Comparison of ENCODE assay signal across 8 mouse cellular contexts in genomic region chr5:115531671-115532270, GRCm38 (mm10). TPM values are rescaled to one million over a fixed set of nuclear protein-coding genes. Genes with fewer than 3 reads are reported as not detected.
DNase-seq lines count a peak whose midpoint lies in the region; ATAC-seq and TF ChIP-seq lines count a peak whose summit lies in the region.

No protein-coding gene starts in this region.

- peaks cover 23% of the 10 kb centered on the region for H3K36me3 ChIP-seq in megakaryocyte, embryonic 14.5 days (replicated peaks; ENCODE audit: low read length)
- H3K36me3 ChIP-seq in forebrain, postnatal 0 days (ENCODE audit: insufficient read depth): no peaks in the 10 kb centered on the region
- H3K36me3 ChIP-seq in hindbrain, embryonic 15.5 days: no peaks in the 10 kb centered on the region
- 0 out of 2 replicates have a peak, but pooled peaks cover 5% of the 10 kb centered on the region for H3K36me3 ChIP-seq in limb, embryonic 10.5 days
- no peaks in the 10 kb centered on the region for H3K36me3 ChIP-seq in midbrain, embryonic 14.5 days (ENCODE audit: control insufficient read depth, insufficient read depth, low read length)

- 41% methylated on average over 18 of the region's 18 CpGs for WGBS in forebrain, postnatal 0 days
- 37% methylated on average over 18 of the region's 18 CpGs for WGBS in hindbrain, embryonic 15.5 days
- 46% methylated on average over 18 of the region's 18 CpGs for WGBS in limb, embryonic 10.5 days
- 58% methylated on average over 18 of the region's 18 CpGs for WGBS in midbrain, embryonic 14.5 days

- H3K4me3 ChIP-seq in megakaryocyte, embryonic 14.5 days (replicated peaks): peak overlapping the region; percentile 88
- H3K4me3 ChIP-seq in forebrain, postnatal 0 days (ENCODE audit: low read depth, low read length): no peak overlapping the region
- no peak overlapping the region for H3K4me3 ChIP-seq in hindbrain, embryonic 15.5 days
- H3K4me3 ChIP-seq in limb, embryonic 10.5 days: no peak overlapping the region
- H3K4me3 ChIP-seq in midbrain, embryonic 14.5 days (replicated peaks; ENCODE audit: low read depth, low read length): no peak overlapping the region

- peak overlapping the region; percentile 9 for H3K27ac ChIP-seq in forebrain, postnatal 0 days (ENCODE audit: low read depth, low read length)
- peak overlapping the region; percentile 52 for H3K27ac ChIP-seq in hindbrain, embryonic 15.5 days (replicated peaks)
- peak overlapping the region; percentile 73 for H3K27ac ChIP-seq in limb, embryonic 10.5 days
- H3K27ac ChIP-seq in midbrain, embryonic 14.5 days (replicated peaks; ENCODE audit: low read depth, low read length): 0 out of 2 replicates have a peak overlapping the region, but pooled peaks have one; percentile 26

- H3K27me3 ChIP-seq in megakaryocyte, embryonic 14.5 days (replicated peaks): no peaks in the 10 kb centered on the region
- H3K27me3 ChIP-seq in forebrain, postnatal 0 days (ENCODE audit: insufficient read depth, low read length): no peaks in the 10 kb centered on the region
- H3K27me3 ChIP-seq in hindbrain, embryonic 15.5 days: no peaks in the 10 kb centered on the region
- H3K27me3 ChIP-seq in limb, embryonic 10.5 days (ENCODE audit: low read depth, poor library complexity, severe bottlenecking): no peaks in the 10 kb centered on the region
- no peaks in the 10 kb centered on the region for H3K27me3 ChIP-seq in midbrain, embryonic 14.5 days (ENCODE audit: control insufficient read depth, insufficient read depth, low read length)

- peaks cover 96% of the 10 kb centered on the region for H3K4me1 ChIP-seq in megakaryocyte, embryonic 14.5 days
- no peaks in the 10 kb centered on the region for H3K4me1 ChIP-seq in forebrain, postnatal 0 days (ENCODE audit: insufficient read depth)
- peaks cover 48% of the 10 kb centered on the region for H3K4me1 ChIP-seq in hindbrain, embryonic 15.5 days (replicated peaks)
- H3K4me1 ChIP-seq in limb, embryonic 10.5 days: peaks cover 81% of the 10 kb centered on the region
- 0 out of 2 replicates have a peak, but pooled peaks cover 6% of the 10 kb centered on the region for H3K4me1 ChIP-seq in midbrain, embryonic 14.5 days (ENCODE audit: control insufficient read depth, insufficient read depth, low read length)

- no peak for ATAC-seq in megakaryocyte, adult 5-6 weeks (ENCODE audit: poor library complexity, severe bottlenecking)
- ATAC-seq in cerebellum, adult (ENCODE audit: insufficient number of reproducible peaks, low FRiP score, low TSS enrichment): peak; percentile 32; the same call in 1 of the 2 replicates
- peak; percentile 79 for ATAC-seq in forebrain, postnatal 0 days
- ATAC-seq in hindbrain, embryonic 15.5 days (ENCODE audit: low FRiP score, low read depth): peak; percentile 76
- no peak for ATAC-seq in midbrain, embryonic 14.5 days (ENCODE audit: low FRiP score, low TSS enrichment)

- peak; percentile 63 for DNase-seq in forebrain, postnatal 0 days
- DNase-seq in limb, embryonic 10.5 days (ENCODE audit: low spot score): no peak
- DNase-seq in midbrain, embryonic 14.5 days: no peak
- peak; percentile 80 to 81 for DNase-seq in urinary bladder, postnatal 4 days (ENCODE audit: low spot score in 2 of 2)

- H3K9me3 ChIP-seq in megakaryocyte, embryonic 14.5 days: no peaks in the 10 kb centered on the region
- no peaks in the 10 kb centered on the region for H3K9me3 ChIP-seq in forebrain, postnatal 0 days (ENCODE audit: low read length)
- H3K9me3 ChIP-seq in hindbrain, embryonic 15.5 days: no peaks in the 10 kb centered on the region
- no peaks in the 10 kb centered on the region for H3K9me3 ChIP-seq in limb, embryonic 10.5 days (replicated peaks)
- no peaks in the 10 kb centered on the region for H3K9me3 ChIP-seq in midbrain, embryonic 14.5 days (ENCODE audit: control insufficient read depth, low read length)

- no peak for TF ChIP-seq CTCF in forebrain, postnatal 0 days (IDR thresholded peaks at IDR 0.05; ENCODE audit: low read depth)

- H3K4me2 ChIP-seq in forebrain, postnatal 0 days (ENCODE audit: low read depth): no peak overlapping the region
- H3K4me2 ChIP-seq in hindbrain, embryonic 15.5 days: peak overlapping the region; percentile 3; the same call in 1 of the 2 replicates
- no peak overlapping the region for H3K4me2 ChIP-seq in midbrain, embryonic 14.5 days (ENCODE audit: low read length)

- H3K9ac ChIP-seq in forebrain, postnatal 0 days: no peak overlapping the region
- H3K9ac ChIP-seq in hindbrain, embryonic 15.5 days: no peak overlapping the region
- H3K9ac ChIP-seq in midbrain, embryonic 14.5 days (replicated peaks; ENCODE audit: low read length): no peak overlapping the region

RNA-seq across cellular contexts. Expression of gene Pxn, which starts 25.3 kb away (rescaled TPM):
- polyA plus RNA-seq in megakaryocyte, embryonic 14.5 days (2012; ENCODE audit: insufficient read depth, low replicate concordance): 63.1 and 67.7 TPM in 2 replicates
- 81.3 and 93.8 TPM in 2 replicates for total RNA-seq in megakaryocyte, adult 5-6 weeks (2015)
- total RNA-seq in megakaryocyte, adult 5-6 weeks (2017): 151 and 199 TPM in 2 replicates
- total RNA-seq in forebrain, postnatal 0 days (2014; rRNA removed): 23.5 and 29.8 TPM in 2 replicates
- 14.1 and 14.8 TPM in 2 replicates for polyA plus RNA-seq in forebrain, postnatal 0 days (2015; fragmentation: Nextera tagmentation; extraction: Ambion mirVana)
- 22.0 and 24.3 TPM in 2 replicates for polyA plus RNA-seq in hindbrain, embryonic 15.5 days (2015; fragmentation: Nextera tagmentation; extraction: Ambion mirVana)
- polyA plus RNA-seq in limb, embryonic 10.5 days (2016; fragmentation: Nextera tagmentation; extraction: Ambion mirVana): 36.8 and 45.3 TPM in 2 replicates
- polyA plus RNA-seq in midbrain, embryonic 14.5 days (2014; fragmentation: Nextera tagmentation; extraction: Ambion mirVana): 10.9 and 11.3 TPM in 2 replicates

RNA-seq across cellular contexts. Expression of gene Rplp0, which starts 27.5 kb away (rescaled TPM):
- polyA plus RNA-seq in megakaryocyte, embryonic 14.5 days (2012; ENCODE audit: insufficient read depth, low replicate concordance): 975 and 2,538 TPM in 2 replicates
- 1,875 and 2,228 TPM in 2 replicates for total RNA-seq in megakaryocyte, adult 5-6 weeks (2015)
- 1,202 and 1,250 TPM in 2 replicates for total RNA-seq in megakaryocyte, adult 5-6 weeks (2017)
- 1,794 and 2,056 TPM in 2 replicates for total RNA-seq in forebrain, postnatal 0 days (2014; rRNA removed)
- polyA plus RNA-seq in forebrain, postnatal 0 days (2015; fragmentation: Nextera tagmentation; extraction: Ambion mirVana): 842 and 978 TPM in 2 replicates
- polyA plus RNA-seq in hindbrain, embryonic 15.5 days (2015; fragmentation: Nextera tagmentation; extraction: Ambion mirVana): 801 and 847 TPM in 2 replicates
- polyA plus RNA-seq in limb, embryonic 10.5 days (2016; fragmentation: Nextera tagmentation; extraction: Ambion mirVana): 1,442 and 1,757 TPM in 2 replicates
- polyA plus RNA-seq in midbrain, embryonic 14.5 days (2014; fragmentation: Nextera tagmentation; extraction: Ambion mirVana): 1,038 and 1,071 TPM in 2 replicates

RNA-seq across cellular contexts. Expression of gene Gcn1l1, which starts 33.3 kb away (rescaled TPM):
- polyA plus RNA-seq in megakaryocyte, embryonic 14.5 days (2012; ENCODE audit: insufficient read depth, low replicate concordance): 25.1 and 30.4 TPM in 2 replicates
- total RNA-seq in megakaryocyte, adult 5-6 weeks (2015): 9.0 and 9.2 TPM in 2 replicates
- total RNA-seq in megakaryocyte, adult 5-6 weeks (2017): 13.2 and 13.4 TPM in 2 replicates
- 51.9 and 74.4 TPM in 2 replicates for total RNA-seq in forebrain, postnatal 0 days (2014; rRNA removed)
- 19.4 and 22.4 TPM in 2 replicates for polyA plus RNA-seq in forebrain, postnatal 0 days (2015; fragmentation: Nextera tagmentation; extraction: Ambion mirVana)
- 40.6 and 44.4 TPM in 2 replicates for polyA plus RNA-seq in hindbrain, embryonic 15.5 days (2015; fragmentation: Nextera tagmentation; extraction: Ambion mirVana)
- 63.3 and 63.8 TPM in 2 replicates for polyA plus RNA-seq in limb, embryonic 10.5 days (2016; fragmentation: Nextera tagmentation; extraction: Ambion mirVana)
- 40.5 and 51.2 TPM in 2 replicates for polyA plus RNA-seq in midbrain, embryonic 14.5 days (2014; fragmentation: Nextera tagmentation; extraction: Ambion mirVana)

RNA-seq across cellular contexts. Expression of gene Sirt4, which starts 47.2 kb away (rescaled TPM):
- polyA plus RNA-seq in megakaryocyte, embryonic 14.5 days (2012; ENCODE audit: insufficient read depth, low replicate concordance): 3.1 TPM in 1 of 2 replicates, not detected in the other
- total RNA-seq in megakaryocyte, adult 5-6 weeks (2015): 3.6 and 5.4 TPM in 2 replicates
- 2.0 and 3.3 TPM in 2 replicates for total RNA-seq in megakaryocyte, adult 5-6 weeks (2017)
- 34.5 and 36.3 TPM in 2 replicates for total RNA-seq in forebrain, postnatal 0 days (2014; rRNA removed)
- polyA plus RNA-seq in forebrain, postnatal 0 days (2015; fragmentation: Nextera tagmentation; extraction: Ambion mirVana): 18.3 and 18.8 TPM in 2 replicates
- polyA plus RNA-seq in hindbrain, embryonic 15.5 days (2015; fragmentation: Nextera tagmentation; extraction: Ambion mirVana): 27.3 and 32.2 TPM in 2 replicates
- polyA plus RNA-seq in limb, embryonic 10.5 days (2016; fragmentation: Nextera tagmentation; extraction: Ambion mirVana): 16.0 and 18.5 TPM in 2 replicates
- 23.8 and 25.9 TPM in 2 replicates for polyA plus RNA-seq in midbrain, embryonic 14.5 days (2014; fragmentation: Nextera tagmentation; extraction: Ambion mirVana)

Comparison
In these comparisons a context has a peak if more than half of its experiments do, and no peak if none do; other contexts are left out.
1. ATAC-seq: peak in cerebellum, adult (single experiment), forebrain, postnatal 0 days (single experiment) and hindbrain, embryonic 15.5 days (single experiment); none in megakaryocyte, adult 5-6 weeks (single experiment) and midbrain, embryonic 14.5 days (single experiment).
2. DNase-seq: peak in forebrain, postnatal 0 days (single experiment) and urinary bladder, postnatal 4 days (2 of 2); none in limb, embryonic 10.5 days (single experiment) and midbrain, embryonic 14.5 days (single experiment).
3. H3K27ac ChIP-seq: peak in every context shown above with its lines; median percentile 73 in limb, embryonic 10.5 days; 52 in hindbrain, embryonic 15.5 days; 26 in midbrain, embryonic 14.5 days; 9 in forebrain, postnatal 0 days.